Mouse (Mus musculus): Measurements from ENCODE around the gene Art3. TPM values are rescaled to one million over a fixed set of nuclear protein-coding genes. Genes with fewer than 3 reads are reported as not detected.
A peak's percentile ranks its signal among the peaks of the same experiment; 100 is the strongest.

Art3 gene
- 2.9 and 5.6 TPM in 2 replicates for polyA plus RNA-seq (2015; fragmentation: Nextera tagmentation; extraction: Ambion mirVana)

GRCm38 (mm10) chr5:92331635-92332338 is at the start of gene Art3:
Gene Art3, plus strand, starts transcription at chr5:92331827.
- WGBS = 95% methylated on average over 17 of the region's 17 CpGs
- ATAC-seq = no peak
- no peak within 1 kb of the TSS for H3K4me2 ChIP-seq (replicated peaks)

GRCm38 (mm10) chr5:92282571-92282970 is 49.1 kb upstream of the Art3 start:
- no peak overlapping the region for H3K4me2 ChIP-seq (replicated peaks)
- 85% methylated on average over 4 of the region's 4 CpGs for WGBS
- H3K27me3 ChIP-seq = no peaks in the 10 kb centered on the region
- H3K36me3 ChIP-seq = peaks cover 24% of the 10 kb centered on the region
- H3K9me3 ChIP-seq = no peaks in the 10 kb centered on the region
- peaks cover 11% of the 10 kb centered on the region for H3K4me1 ChIP-seq (replicated peaks)
- H3K9ac ChIP-seq (replicated peaks) = no peak overlapping the region
- ATAC-seq = no peak
- no peak overlapping the region for H3K4me3 ChIP-seq (replicated peaks)
- no peak overlapping the region for H3K27ac ChIP-seq

More at GRCm38 (mm10) chr5:92331635-92332338, at the start of gene Art3:
- no peaks in the 10 kb centered on the region for H3K9me3 ChIP-seq
- no peaks in the 10 kb centered on the region for H3K36me3 ChIP-seq
- H3K27me3 ChIP-seq = no peaks in the 10 kb centered on the region
- no peaks in the 10 kb centered on the region for H3K4me1 ChIP-seq (replicated peaks)
- no peak within 1 kb of the TSS for H3K9ac ChIP-seq (replicated peaks)
- no peak within 1 kb of the TSS for H3K4me3 ChIP-seq (replicated peaks)
- no peak within 1 kb of the TSS for H3K27ac ChIP-seq

- Histone ChIP-seq H3K27me3 (no peaks in the 10 kb centered on the region), H3K36me3 (peaks cover 29% of the 10 kb centered on the region), H3K9ac (replicated peaks) (no peak overlapping the region), H3K4me3 (replicated peaks) (no peak overlapping the region), H3K9me3 (no peaks in the 10 kb centered on the region), H3K27ac (no peak overlapping the region), H3K4me2 (replicated peaks) (no peak overlapping the region), H3K4me1 (replicated peaks) (peaks cover 9% of the 10 kb centered on the region)
- WGBS = 86% methylated on average over 3 of the region's 3 CpGs
- ATAC-seq = no peak
These were observed 48.5 kb upstream of the Art3 start for GRCm38 (mm10) chr5:92283107-92283506.

GRCm38 (mm10) chr5:92287840-92288239 is 43.8 kb upstream of the Art3 start:
- Histone ChIP-seq H3K4me3 (replicated peaks) (no peak overlapping the region), H3K36me3 (peaks cover 72% of the 10 kb centered on the region), H3K4me2 (replicated peaks) (no peak overlapping the region), H3K4me1 (replicated peaks) (no peaks in the 10 kb centered on the region), H3K27ac (no peak overlapping the region), H3K9me3 (no peaks in the 10 kb centered on the region), H3K27me3 (no peaks in the 10 kb centered on the region), H3K9ac (replicated peaks) (no peak overlapping the region)
- ATAC-seq = no peak
- WGBS = 86% methylated on average over 6 of the region's 6 CpGs

- H3K4me3 ChIP-seq (replicated peaks) = no peak overlapping the region
- H3K36me3 ChIP-seq = peaks cover 93% of the 10 kb centered on the region
- H3K9ac ChIP-seq (replicated peaks) = no peak overlapping the region
- no peaks in the 10 kb centered on the region for H3K9me3 ChIP-seq
- no peak overlapping the region for H3K4me2 ChIP-seq (replicated peaks)
- ATAC-seq = no peak
- no peak overlapping the region for H3K27ac ChIP-seq
- H3K4me1 ChIP-seq (replicated peaks) = no peaks in the 10 kb centered on the region
- H3K27me3 ChIP-seq = no peaks in the 10 kb centered on the region
- 93% methylated on average over 6 of the region's 6 CpGs for WGBS
These were observed 39.8 kb upstream of the Art3 start for GRCm38 (mm10) chr5:92291652-92292414.

- ATAC-seq = no peak
- peaks cover 93% of the 10 kb centered on the region for H3K36me3 ChIP-seq
- no peak overlapping the region for H3K4me3 ChIP-seq (replicated peaks)
- 92% methylated on average over 2 of the region's 2 CpGs for WGBS
- no peaks in the 10 kb centered on the region for H3K9me3 ChIP-seq
- H3K4me2 ChIP-seq (replicated peaks) = no peak overlapping the region
- no peaks in the 10 kb centered on the region for H3K4me1 ChIP-seq (replicated peaks)
- H3K27me3 ChIP-seq = no peaks in the 10 kb centered on the region
- no peak overlapping the region for H3K27ac ChIP-seq
- no peak overlapping the region for H3K9ac ChIP-seq (replicated peaks)
These were observed 37.1 kb upstream of the Art3 start for GRCm38 (mm10) chr5:92294525-92294924.

- Histone ChIP-seq H3K36me3 (peaks cover 88% of the 10 kb centered on the region), H3K9ac (replicated peaks) (no peak overlapping the region), H3K27ac (no peak overlapping the region), H3K27me3 (no peaks in the 10 kb centered on the region), H3K4me2 (replicated peaks) (no peak overlapping the region), H3K9me3 (no peaks in the 10 kb centered on the region), H3K4me3 (replicated peaks) (no peak overlapping the region), H3K4me1 (replicated peaks) (no peaks in the 10 kb centered on the region)
- ATAC-seq = no peak
- 95% methylated on average over 13 of the region's 13 CpGs for WGBS
These were observed 29.3 kb upstream of the Art3 start for GRCm38 (mm10) chr5:92302149-92302840.

- WGBS = 88% methylated on average over 3 of the region's 3 CpGs
- no peak overlapping the region for H3K4me2 ChIP-seq (replicated peaks)
- no peak for ATAC-seq
- peaks cover 11% of the 10 kb centered on the region for H3K4me1 ChIP-seq (replicated peaks)
- no peaks in the 10 kb centered on the region for H3K9me3 ChIP-seq
- no peak overlapping the region for H3K4me3 ChIP-seq (replicated peaks)
- H3K9ac ChIP-seq (replicated peaks) = no peak overlapping the region
- peaks cover 71% of the 10 kb centered on the region for H3K36me3 ChIP-seq
- no peak overlapping the region for H3K27ac ChIP-seq
- H3K27me3 ChIP-seq = no peaks in the 10 kb centered on the region
These were observed 27.3 kb upstream of the Art3 start for GRCm38 (mm10) chr5:92304291-92304690.

GRCm38 (mm10) chr5:92309681-92310511 is 21.7 kb upstream of the Art3 start, which contains the start of gene Sdad1:
Gene Sdad1, minus strand, starts transcription at chr5:92310479.
- Histone ChIP-seq H3K9me3 (no peaks in the 10 kb centered on the region), H3K9ac (replicated peaks) (peak within 1 kb of the TSS; percentile 74), H3K27ac (peak within 1 kb of the TSS; percentile 44; the same call in 1 of the 2 replicates), H3K4me3 (replicated peaks) (peak within 1 kb of the TSS; percentile 91), H3K4me2 (replicated peaks) (peak within 1 kb of the TSS; percentile 84), H3K27me3 (no peaks in the 10 kb centered on the region), H3K4me1 (replicated peaks) (peaks cover 15% of the 10 kb centered on the region), H3K36me3 (peaks cover 18% of the 10 kb centered on the region)
- ATAC-seq = peak; percentile 95
- WGBS = 3% methylated on average over 41 of the region's 41 CpGs

GRCm38 (mm10) chr5:92312046-92312715 is 19.4 kb upstream of the Art3 start:
- no peaks in the 10 kb centered on the region for H3K9me3 ChIP-seq
- ATAC-seq = no peak
- H3K4me1 ChIP-seq (replicated peaks) = peaks cover 15% of the 10 kb centered on the region
- H3K27ac ChIP-seq = no peak overlapping the region
- no peak overlapping the region for H3K4me3 ChIP-seq (replicated peaks)
- 0 out of 2 replicates have a peak, but pooled peaks cover 1% of the 10 kb centered on the region for H3K36me3 ChIP-seq
- H3K4me2 ChIP-seq (replicated peaks) = no peak overlapping the region
- WGBS = 14% methylated on average over 13 of the region's 13 CpGs
- no peaks in the 10 kb centered on the region for H3K27me3 ChIP-seq
- H3K9ac ChIP-seq (replicated peaks) = no peak overlapping the region

GRCm38 (mm10) chr5:92313776-92314175 is 17.9 kb upstream of the Art3 start:
- Histone ChIP-seq H3K27ac (no peak overlapping the region), H3K9ac (replicated peaks) (no peak overlapping the region), H3K4me2 (replicated peaks) (no peak overlapping the region), H3K4me1 (replicated peaks) (peaks cover 10% of the 10 kb centered on the region), H3K27me3 (no peaks in the 10 kb centered on the region), H3K36me3 (no peaks in the 10 kb centered on the region), H3K9me3 (no peaks in the 10 kb centered on the region), H3K4me3 (replicated peaks) (no peak overlapping the region)
- 81% methylated on average over 7 of the region's 7 CpGs for WGBS
- ATAC-seq = no peak
